Mouse (Mus musculus): ENCODE results near the gene Mpped2.

GRCm38 (mm10) chr2:106692405-106692782 is 675 bp upstream of the Mpped2 start:
- TF ChIP-seq CTCF (IDR thresholded peaks at IDR 0.05; ENCODE audit: extremely low read depth, insufficient read depth, low read length) (no peak), POLR2A (IDR thresholded peaks at IDR 0.05; ENCODE audit: extremely low read depth, insufficient read depth, low read length) (no peak)

All from cortical plate, adult 2 months (tissue).